Mouse (Mus musculus) intestine, embryonic 16.5 days (tissue): ENCODE measurements at regions not wholly inside any gene's neighbourhood (a gene's known extent, or its start where the extent isn't known, plus 50 kb on each side); places are given as distances from the start of the nearest gene placed in this dataset.

Experiments used
- ATAC-seq: fragments of 200-750 bp; cut with Nextera tagmentation; 2 replicates; pipeline ENCODE4 v1.8.0; 2017; ENCODE audit warnings: moderate TSS enrichment, moderate library complexity
- H3K27ac ChIP-seq: fragments of 300-500 bp; sonication (generic); 2 replicates; pipeline ENCODE4 v1.5.1; 2014; ENCODE audit warnings: mild to moderate bottlenecking, low read length
- H3K27me3 ChIP-seq: fragments of 300-500 bp; sonication (generic); replicated peaks from 2 replicates; pipeline ENCODE4 v1.6.1; 2014; ENCODE audit warnings: low read length, control low read depth, mixed read lengths; ENCODE audit not compliant: control insufficient read depth, insufficient read depth
- H3K36me3 ChIP-seq: fragments of 300-500 bp; sonication (generic); 2 replicates; pipeline ENCODE4 v1.6.1; 2014; ENCODE audit warnings: low read length, control low read depth; ENCODE audit not compliant: control insufficient read depth, insufficient read depth
- H3K4me1 ChIP-seq: fragments of 300-500 bp; sonication (generic); 2 replicates; pipeline ENCODE4 v1.6.1; 2014; ENCODE audit warnings: low read length, control low read depth, mixed read lengths; ENCODE audit not compliant: control insufficient read depth, insufficient read depth
- H3K4me2 ChIP-seq: fragments of 300-500 bp; sonication (generic); 2 replicates; pipeline ENCODE4 v1.6.1; 2014; ENCODE audit warnings: low read depth, low read length, control low read depth
- H3K4me3 ChIP-seq: fragments of 300-500 bp; sonication (generic); 2 replicates; pipeline ENCODE4 v1.5.1; 2014; ENCODE audit warnings: mild to moderate bottlenecking, low read length
- H3K9ac ChIP-seq: fragments of 300-500 bp; sonication (generic); 2 replicates; pipeline ENCODE4 v1.6.1; 2014; ENCODE audit warnings: low read depth, low read length
- H3K9me3 ChIP-seq: fragments of 300-500 bp; sonication (generic); 2 replicates; pipeline ENCODE4 v1.6.1; 2016; ENCODE audit warnings: low read length, control low read depth; ENCODE audit not compliant: control insufficient read depth
- WGBS: fragments of 180-500 bp; shearing (Covaris S2); extraction: QIAGEN DNeasy Blood & Tissue Kit; methylation state at CpG from one replicate; pipeline ENCODE4 v1.1.7; 2014; 5-methylcytosine and 5-hydroxymethylcytosine counted together

DNA sequence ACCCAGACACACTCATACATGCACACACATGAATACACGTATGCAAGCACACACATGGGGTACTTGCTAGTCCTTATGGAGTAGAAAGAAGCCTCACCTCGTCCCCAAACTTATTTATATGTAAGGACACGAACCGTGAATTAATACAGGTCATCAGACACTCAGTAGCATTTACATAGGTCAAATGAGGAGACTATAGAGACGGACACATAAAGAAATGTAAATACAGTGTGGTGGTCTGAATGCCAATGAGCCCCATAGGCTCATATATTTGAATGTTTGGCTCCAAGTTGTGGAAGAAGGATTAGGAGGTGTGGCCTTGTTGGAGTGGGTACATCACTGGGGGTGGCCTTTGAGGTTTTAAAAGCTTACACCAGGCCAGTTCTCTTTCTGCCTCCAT lies 133.3 kb upstream of the Sox4 start:
- Histone ChIP-seq H3K36me3 (no peaks in the 10 kb centered on the region), H3K9ac (no peak overlapping the region), H3K9me3 (no peaks in the 10 kb centered on the region), H3K27ac (no peak overlapping the region), H3K4me2 (no peak overlapping the region), H3K27me3 (no peaks in the 10 kb centered on the region), H3K4me3 (no peak overlapping the region), H3K4me1 (no peaks in the 10 kb centered on the region)
- WGBS, result 80% methylated on average over 5 of the region's 5 CpGs
- no peak for ATAC-seq

DNA sequence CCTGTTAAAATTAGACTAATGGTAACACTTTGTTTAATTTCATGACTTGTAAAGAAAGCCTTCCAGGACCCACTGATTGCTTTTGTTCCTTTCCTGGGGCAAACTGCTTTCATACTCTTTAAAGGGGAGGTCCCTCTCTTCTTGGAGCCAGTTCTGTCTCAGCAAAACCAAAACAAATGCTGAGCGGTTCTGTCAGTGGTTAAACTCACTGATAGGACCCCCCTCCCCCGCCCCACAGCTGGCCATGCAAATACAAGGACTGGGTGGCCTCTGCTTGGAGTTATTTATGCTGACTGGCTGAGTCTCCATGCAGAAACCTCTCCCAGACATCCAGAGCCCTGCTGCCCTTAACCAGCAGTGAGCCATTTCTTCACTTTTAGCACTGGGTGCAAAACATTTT lies 127.6 kb upstream of the Sox4 start:
- no peak overlapping the region for H3K27ac ChIP-seq
- peak; percentile 36; the same call in 1 of the 2 replicates for ATAC-seq
- no peaks in the 10 kb centered on the region for H3K27me3 ChIP-seq
- H3K4me2 ChIP-seq, result no peak overlapping the region
- WGBS, result 18% methylated on average over 2 of the region's 2 CpGs
- H3K36me3 ChIP-seq, result no peaks in the 10 kb centered on the region
- no peaks in the 10 kb centered on the region for H3K9me3 ChIP-seq
- no peak overlapping the region for H3K4me3 ChIP-seq
- H3K4me1 ChIP-seq, result peaks cover 4% of the 10 kb centered on the region; the same call in 1 of the 2 replicates
- no peak overlapping the region for H3K9ac ChIP-seq

DNA sequence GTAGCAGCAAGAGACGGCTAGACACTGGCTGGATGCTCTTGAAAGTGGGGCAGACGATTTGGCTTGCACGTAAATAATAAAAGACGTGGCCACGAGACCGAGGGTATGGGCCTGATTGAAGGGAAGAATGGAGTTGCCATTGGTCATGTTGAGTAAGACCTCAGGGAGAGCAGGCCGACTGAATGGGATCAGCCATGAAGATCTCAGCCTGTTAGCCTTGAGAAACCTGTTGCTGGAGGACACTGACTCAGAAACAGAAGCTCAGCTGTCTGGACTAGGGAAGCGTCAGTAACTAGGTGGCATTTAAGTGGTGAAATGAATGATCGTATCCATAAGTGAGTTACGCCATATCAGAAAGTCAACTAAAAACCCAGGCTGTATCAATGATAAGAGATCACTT lies 126.3 kb upstream of the Sox4 start:
- Histone ChIP-seq H3K4me2 (no peak overlapping the region), H3K27me3 (no peaks in the 10 kb centered on the region), H3K4me3 (no peak overlapping the region), H3K4me1 (peaks cover 4% of the 10 kb centered on the region; the same call in 1 of the 2 replicates), H3K9ac (no peak overlapping the region), H3K9me3 (no peaks in the 10 kb centered on the region), H3K36me3 (no peaks in the 10 kb centered on the region), H3K27ac (no peak overlapping the region)
- 93% methylated on average over 10 of the region's 10 CpGs for WGBS
- ATAC-seq, result no peak

DNA sequence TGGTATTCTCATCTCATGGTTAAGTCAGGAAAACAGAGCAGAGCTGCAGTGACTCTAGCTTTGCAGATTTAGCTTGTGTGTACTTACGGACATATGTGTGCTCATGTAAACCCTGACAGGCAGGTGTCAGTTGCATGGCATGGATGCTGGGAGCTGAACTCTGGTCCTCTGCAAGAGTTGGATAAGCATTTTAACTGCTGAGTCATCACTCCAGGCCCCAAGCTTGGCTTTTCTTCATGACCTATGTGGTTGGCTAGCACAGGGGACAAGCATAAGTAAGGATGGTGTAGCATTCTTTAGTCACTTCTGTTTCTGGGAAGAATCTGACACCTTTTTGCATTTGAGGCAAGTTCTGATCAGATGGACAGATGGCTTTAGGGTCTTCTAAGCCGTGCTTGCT lies 120.1 kb upstream of the Sox4 start:
- no peak overlapping the region for H3K27ac ChIP-seq
- no peaks in the 10 kb centered on the region for H3K4me1 ChIP-seq
- 91% methylated on average over 2 of the region's 2 CpGs for WGBS
- no peaks in the 10 kb centered on the region for H3K9me3 ChIP-seq
- H3K36me3 ChIP-seq, result no peaks in the 10 kb centered on the region
- H3K4me3 ChIP-seq, result no peak overlapping the region
- no peak for ATAC-seq
- no peak overlapping the region for H3K9ac ChIP-seq
- no peaks in the 10 kb centered on the region for H3K27me3 ChIP-seq
- H3K4me2 ChIP-seq, result no peak overlapping the region

DNA sequence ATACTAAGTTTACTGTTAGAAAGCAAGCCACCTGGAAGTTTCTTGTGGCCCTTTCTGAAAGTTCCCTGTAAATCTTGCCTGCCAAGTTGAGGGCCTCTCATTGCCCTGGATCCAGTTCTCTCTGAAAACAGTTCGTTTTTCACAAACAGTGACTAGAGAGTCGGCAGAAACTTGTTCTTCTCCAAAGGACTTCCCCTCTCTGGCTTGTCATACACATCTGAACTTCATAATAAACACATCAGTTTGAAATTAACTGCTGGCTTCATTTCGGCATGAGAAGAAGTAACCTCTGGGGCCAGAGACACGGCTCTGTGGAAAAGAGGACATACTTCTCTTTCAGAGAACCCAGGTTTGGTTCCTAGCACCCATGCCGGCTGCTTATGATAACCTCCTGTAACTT lies 110.4 kb upstream of the Sox4 start:
- H3K4me1 ChIP-seq, result no peaks in the 10 kb centered on the region
- no peak overlapping the region for H3K4me2 ChIP-seq
- no peak for ATAC-seq
- H3K36me3 ChIP-seq, result no peaks in the 10 kb centered on the region
- 67% methylated on average over 5 of the region's 5 CpGs for WGBS
- no peaks in the 10 kb centered on the region for H3K9me3 ChIP-seq
- H3K27ac ChIP-seq, result no peak overlapping the region
- H3K9ac ChIP-seq, result no peak overlapping the region
- no peak overlapping the region for H3K4me3 ChIP-seq
- no peaks in the 10 kb centered on the region for H3K27me3 ChIP-seq

DNA sequence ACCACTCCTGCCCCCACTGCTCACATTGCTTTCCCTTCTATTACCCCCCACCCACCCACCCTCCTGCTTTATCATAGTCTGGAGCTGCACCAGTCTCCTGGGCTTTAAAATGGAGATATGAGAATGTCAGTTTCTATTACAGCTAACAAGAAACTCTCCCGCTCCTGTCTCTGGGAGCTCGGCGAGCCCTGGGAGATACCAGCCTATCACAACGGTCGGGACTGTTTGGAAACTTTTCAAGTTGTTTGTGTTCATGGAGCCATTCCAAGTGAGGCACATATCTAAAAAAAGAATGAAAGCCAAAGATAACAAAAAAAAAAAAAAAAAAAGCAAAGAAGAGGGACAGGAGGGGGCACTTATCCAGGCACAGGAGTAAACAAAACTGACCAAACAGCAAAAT lies 105.2 kb upstream of the Sox4 start:
- Histone ChIP-seq H3K27ac (no peak overlapping the region), H3K4me2 (no peak overlapping the region), H3K4me1 (no peaks in the 10 kb centered on the region), H3K9ac (no peak overlapping the region), H3K36me3 (no peaks in the 10 kb centered on the region), H3K27me3 (no peaks in the 10 kb centered on the region), H3K4me3 (no peak overlapping the region), H3K9me3 (no peaks in the 10 kb centered on the region)
- 40% methylated on average over 5 of the region's 5 CpGs for WGBS
- ATAC-seq, result no peak

DNA sequence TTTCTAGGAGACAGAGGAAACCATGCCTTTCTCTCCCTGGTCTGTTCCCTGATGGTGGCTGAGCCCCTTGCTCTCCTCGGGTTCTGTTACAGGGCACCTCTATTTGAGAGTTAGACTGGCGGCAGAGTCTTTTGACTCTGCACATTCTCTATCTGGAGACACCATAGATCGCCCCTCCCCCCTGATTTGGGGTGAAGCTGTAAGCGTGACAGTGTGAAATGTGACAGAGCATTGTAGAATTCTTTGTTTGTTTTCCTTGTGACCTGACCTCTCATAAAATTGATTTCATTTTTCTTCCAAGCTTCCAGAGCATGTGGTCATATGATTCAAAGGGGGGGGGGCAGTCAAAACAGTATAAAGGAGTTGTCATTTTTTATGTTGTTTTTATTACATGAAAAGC lies 96.2 kb upstream of the Sox4 start:
- Histone ChIP-seq H3K36me3 (no peaks in the 10 kb centered on the region), H3K27me3 (no peaks in the 10 kb centered on the region), H3K27ac (no peak overlapping the region), H3K9me3 (no peaks in the 10 kb centered on the region), H3K4me1 (no peaks in the 10 kb centered on the region), H3K4me2 (no peak overlapping the region), H3K9ac (no peak overlapping the region), H3K4me3 (no peak overlapping the region)
- ATAC-seq, result no peak
- 32% methylated on average over 4 of the region's 4 CpGs for WGBS

DNA sequence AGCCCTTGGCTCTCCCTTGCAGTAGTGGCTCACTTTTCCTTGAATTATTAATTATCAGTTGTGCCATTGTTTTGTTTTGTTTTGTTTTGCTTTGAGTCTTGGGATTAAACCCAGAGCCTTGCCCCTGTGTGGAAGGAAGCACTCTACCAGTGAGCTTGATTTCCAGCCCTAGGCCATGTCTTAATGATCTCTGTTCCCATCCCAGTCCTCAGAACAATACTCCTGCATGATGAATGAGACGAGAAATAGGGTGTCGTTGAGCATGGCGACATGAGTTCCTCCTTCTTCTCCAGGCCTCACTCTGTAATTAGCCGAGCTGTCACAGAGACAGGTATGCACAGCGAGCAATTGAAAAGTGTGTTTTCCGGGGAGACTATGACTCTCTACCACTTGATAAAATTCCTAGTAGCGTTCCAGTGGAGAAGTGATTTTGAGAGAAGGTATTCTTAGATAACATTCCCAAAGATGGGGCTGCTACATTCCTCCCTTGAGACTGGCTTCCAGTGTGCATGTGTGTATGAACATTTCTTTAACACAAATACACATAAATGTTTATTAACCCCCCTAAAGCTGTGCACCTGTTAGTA lies 95.6 kb upstream of the Sox4 start:
- Histone ChIP-seq H3K9me3 (no peaks in the 10 kb centered on the region), H3K27me3 (no peaks in the 10 kb centered on the region), H3K4me2 (no peak overlapping the region), H3K36me3 (no peaks in the 10 kb centered on the region), H3K4me1 (no peaks in the 10 kb centered on the region), H3K4me3 (no peak overlapping the region), H3K9ac (no peak overlapping the region), H3K27ac (no peak overlapping the region)
- 64% methylated on average over 7 of the region's 7 CpGs for WGBS
- no peak for ATAC-seq

DNA sequence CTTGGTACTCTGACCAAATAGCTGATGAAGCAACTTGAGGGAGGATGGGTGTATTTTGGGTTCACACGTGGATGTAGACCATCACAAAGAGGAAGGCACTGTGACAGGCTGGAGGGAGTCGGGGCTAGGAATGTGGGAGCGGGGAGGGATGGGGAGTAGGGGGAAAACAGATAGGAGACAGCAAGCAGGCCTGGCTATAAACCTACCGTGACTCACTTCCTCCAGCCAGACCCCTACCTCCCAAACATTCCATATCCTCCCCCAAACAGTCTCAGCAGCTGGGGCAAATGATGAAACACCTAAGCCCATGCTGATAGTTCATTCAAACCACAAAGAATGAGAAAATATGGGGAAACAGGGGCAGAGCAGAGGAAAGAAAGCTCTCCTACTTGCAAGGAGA lies 91.1 kb upstream of the Sox4 start:
- Histone ChIP-seq H3K27ac (no peak overlapping the region), H3K9me3 (no peaks in the 10 kb centered on the region), H3K4me3 (no peak overlapping the region), H3K9ac (no peak overlapping the region), H3K4me1 (no peaks in the 10 kb centered on the region), H3K4me2 (no peak overlapping the region), H3K27me3 (no peaks in the 10 kb centered on the region), H3K36me3 (no peaks in the 10 kb centered on the region)
- ATAC-seq, result no peak
- WGBS, result 45% methylated on average over 4 of the region's 4 CpGs

DNA sequence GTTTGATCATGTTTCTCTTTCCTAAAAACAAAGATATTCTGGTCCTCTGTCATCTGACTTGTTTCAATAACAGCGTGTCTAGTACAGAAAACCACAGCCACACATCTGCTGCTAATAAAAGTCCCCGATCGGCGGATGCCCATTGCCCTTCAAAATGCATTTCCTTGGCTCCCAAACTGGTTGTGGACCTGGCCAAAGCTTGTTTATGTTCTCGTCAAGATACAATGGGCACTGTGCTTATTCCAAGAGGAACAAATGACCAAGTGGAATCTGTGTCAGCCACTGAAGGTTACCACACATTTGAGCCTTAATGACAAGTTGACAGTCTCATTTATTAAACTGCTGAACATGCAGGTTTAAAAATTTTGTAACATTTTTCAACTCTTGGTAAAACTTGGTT lies 86.8 kb upstream of the Sox4 start:
- Histone ChIP-seq H3K9ac (no peak overlapping the region), H3K9me3 (no peaks in the 10 kb centered on the region), H3K4me2 (no peak overlapping the region), H3K4me1 (no peaks in the 10 kb centered on the region), H3K27me3 (no peaks in the 10 kb centered on the region), H3K4me3 (no peak overlapping the region), H3K36me3 (no peaks in the 10 kb centered on the region), H3K27ac (no peak overlapping the region)
- no peak for ATAC-seq
- 88% methylated on average over 5 of the region's 5 CpGs for WGBS
